Mouse (Mus musculus) retina, adult 2 months (tissue): ENCODE results near the gene Tspan5.

Experiments used
- DNase-seq: peaks from one replicate; pipeline ENCODE4 v3.0.0-alpha.2; 2012; ENCODE audit warnings: low read depth, low spot score

Tspan5 gene

DNA sequence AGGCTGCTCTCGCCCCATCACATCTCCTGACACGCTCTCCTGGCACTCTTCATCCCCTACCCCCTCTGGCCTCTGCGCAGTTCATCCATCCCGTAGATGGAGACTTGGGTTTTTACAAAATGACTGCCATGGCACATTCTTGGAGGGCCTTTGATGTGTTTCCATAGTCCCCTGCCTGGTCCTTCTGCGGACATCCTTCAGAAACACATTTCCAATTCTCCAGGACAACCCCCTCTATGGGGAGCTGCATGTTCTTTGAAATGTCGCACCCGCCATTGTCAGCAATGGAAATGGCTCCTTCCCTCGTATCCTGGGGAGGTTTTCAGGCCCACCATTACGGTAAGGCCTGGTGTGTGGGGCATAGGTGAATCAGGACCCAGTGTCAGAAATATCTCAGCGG is 134.4 kb downstream of the Tspan5 start:
- DNase-seq = no peak

GRCm38 (mm10) chr3:138876931-138877361 is 135.0 kb downstream of the Tspan5 start:
- DNase-seq = no peak

DNA sequence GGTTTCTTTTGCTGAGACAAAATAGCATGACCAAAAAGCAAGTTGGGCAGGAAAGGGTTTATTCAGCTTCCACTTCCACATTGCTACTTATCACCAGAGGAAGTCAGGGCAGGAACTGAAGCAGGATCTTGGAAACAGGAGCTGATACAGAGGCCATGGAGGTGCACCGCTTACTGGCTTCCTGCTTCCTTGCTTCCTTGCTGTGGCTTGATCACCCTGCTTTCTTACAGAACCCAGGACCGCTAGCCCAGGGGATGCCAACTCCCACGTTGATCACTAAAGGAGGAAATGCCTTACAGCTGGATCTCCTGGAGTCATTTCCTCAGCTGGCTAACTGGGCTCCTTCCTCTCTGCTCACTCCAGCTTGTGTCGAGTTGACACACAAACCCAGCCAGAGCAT is 135.7 kb downstream of the Tspan5 start:
- DNase-seq = no peak

DNA sequence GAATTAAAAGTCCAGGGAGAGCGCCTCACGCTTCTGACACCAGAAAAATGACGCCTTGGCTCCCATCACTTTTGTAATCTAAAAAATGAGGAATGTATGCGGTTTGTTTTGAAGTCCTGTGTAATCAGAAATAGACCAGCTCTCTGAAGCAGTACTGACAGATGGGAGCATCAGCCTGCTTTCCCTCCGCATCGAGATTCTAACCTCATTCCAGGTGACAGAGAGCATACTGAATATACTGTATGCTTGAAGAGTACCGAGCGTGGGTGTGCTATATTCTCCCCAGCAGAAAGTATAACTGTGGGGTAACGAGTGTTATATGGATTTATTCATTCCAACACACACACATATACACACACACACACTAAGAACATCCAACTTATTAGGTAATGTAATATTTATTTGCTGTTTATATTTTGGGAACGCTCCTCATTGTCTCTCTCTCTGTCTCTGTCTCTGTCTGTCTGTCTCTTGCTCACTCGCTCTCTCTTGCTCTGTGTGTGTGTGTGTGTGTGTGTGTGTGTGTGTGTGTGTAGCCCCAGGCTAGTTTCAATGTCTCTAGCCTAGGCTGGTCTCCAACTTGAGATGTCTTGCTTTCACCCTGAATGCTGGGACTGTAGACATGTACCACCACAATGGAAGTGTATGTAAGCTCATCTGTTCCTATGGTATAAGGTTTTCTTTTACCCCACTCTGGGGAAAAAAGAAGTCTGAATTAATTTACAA is 139.2 kb downstream of the Tspan5 start:
- no peak for DNase-seq

DNA sequence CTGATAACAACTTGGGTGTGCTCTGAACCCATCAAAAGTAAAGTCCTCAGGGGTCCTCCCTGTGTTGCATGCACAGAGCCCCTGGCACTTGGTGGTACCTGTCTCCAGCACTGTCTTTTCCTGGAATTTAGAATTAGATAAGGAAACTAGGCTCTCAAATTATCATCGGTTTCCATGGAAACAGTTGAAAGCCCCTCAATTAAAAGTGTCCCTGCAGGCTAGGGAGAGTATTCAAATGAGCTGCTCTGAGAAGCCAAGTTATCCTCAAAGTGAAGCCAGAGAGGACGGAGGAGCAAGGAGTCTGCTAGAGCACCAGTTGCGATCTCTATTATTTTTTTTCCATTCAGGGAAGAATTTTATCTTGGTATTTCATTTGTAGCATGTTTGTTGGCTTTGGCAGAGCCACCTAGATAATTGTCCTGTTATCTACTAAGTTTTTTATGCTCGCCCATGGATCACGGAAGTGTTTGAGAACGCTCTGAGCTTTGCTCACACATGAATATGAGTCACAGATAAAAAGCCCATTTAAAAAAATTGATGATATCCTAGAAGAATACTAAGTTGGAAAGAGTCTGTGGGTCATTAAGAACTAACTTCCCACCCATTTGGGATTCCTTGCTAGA is 139.8 kb downstream of the Tspan5 start:
- DNase-seq = no peak

- DNase-seq = no peak
Observed at GRCm38 (mm10) chr3:138886121-138886520, 144.1 kb downstream of the Tspan5 start.

GRCm38 (mm10) chr3:138889214-138889613 is 147.2 kb downstream of the Tspan5 start:
- no peak for DNase-seq

- no peak for DNase-seq
Observed at GRCm38 (mm10) chr3:138889769-138890295, 147.8 kb downstream of the Tspan5 start.

GRCm38 (mm10) chr3:138893520-138893919 is 151.5 kb downstream of the Tspan5 start:
- DNase-seq = peak; percentile 15

GRCm38 (mm10) chr3:138897500-138897899 is 155.5 kb downstream of the Tspan5 start:
- DNase-seq = no peak

- no peak for DNase-seq
Observed at GRCm38 (mm10) chr3:138898055-138898454, 156.1 kb downstream of the Tspan5 start.

GRCm38 (mm10) chr3:138900571-138901141 is 158.7 kb downstream of the Tspan5 start:
- DNase-seq = no peak

GRCm38 (mm10) chr3:138905678-138906077 is 163.7 kb downstream of the Tspan5 start:
- no peak for DNase-seq

DNA sequence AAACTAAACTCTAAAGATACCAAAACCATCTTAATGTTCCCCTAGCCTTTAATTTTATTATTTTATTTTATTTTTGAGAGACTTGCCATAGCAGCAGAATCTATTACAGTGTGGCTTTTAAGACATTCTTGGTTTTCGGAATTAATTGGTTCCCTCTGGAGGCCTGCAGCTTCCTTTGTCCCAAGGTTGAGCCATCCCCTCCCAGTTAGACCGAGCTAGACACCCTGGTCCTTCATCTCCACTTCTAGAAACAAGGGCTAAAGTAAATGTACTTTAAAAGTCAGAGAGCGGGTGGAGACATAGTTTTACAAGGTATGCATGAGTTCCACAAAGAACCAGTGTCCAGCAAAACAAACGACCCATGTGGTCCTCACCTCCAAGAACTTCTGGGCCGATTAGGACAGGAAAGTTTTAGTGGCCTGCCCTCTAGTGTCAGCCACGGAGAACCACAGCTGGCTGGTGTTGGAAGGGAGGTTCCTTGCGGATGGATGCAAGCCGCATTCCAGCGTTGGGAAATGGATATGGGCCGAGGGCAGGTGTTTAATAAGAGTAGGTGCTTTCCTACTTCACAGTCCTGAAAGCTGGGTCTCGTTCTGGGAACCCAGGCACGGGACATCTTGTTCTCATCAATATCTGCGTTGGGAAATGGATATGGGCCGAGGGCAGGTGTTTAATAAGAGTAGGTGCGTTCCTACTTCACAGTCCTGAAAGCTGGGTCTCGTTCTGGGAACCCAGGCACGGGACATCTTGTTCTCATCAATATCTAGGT is 164.3 kb downstream of the Tspan5 start:
- DNase-seq = peak; percentile 56

DNA sequence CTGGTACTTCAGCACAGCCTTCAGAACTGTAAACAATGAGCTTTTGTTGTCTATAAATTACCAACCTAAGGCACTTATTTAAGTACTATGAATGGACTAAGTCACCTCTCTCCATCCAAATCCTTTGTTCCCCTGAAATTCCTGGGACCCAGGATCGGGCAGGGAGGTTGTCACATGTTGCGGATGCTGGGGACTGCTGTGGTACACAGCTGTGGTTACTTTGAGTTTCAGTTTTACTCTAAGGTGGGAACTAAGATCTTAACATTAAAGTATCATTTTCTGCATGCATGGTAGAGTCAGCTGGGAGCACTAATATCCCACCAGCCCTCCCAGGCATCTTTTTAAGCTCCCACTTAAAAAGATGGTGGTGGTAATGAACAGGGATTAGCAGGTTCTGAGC is 167.3 kb downstream of the Tspan5 start:
- DNase-seq = no peak

- DNase-seq = no peak
Observed at GRCm38 (mm10) chr3:138912504-138912903, 170.5 kb downstream of the Tspan5 start.

GRCm38 (mm10) chr3:138914626-138915288 is 172.8 kb downstream of the Tspan5 start:
- DNase-seq = no peak

DNA sequence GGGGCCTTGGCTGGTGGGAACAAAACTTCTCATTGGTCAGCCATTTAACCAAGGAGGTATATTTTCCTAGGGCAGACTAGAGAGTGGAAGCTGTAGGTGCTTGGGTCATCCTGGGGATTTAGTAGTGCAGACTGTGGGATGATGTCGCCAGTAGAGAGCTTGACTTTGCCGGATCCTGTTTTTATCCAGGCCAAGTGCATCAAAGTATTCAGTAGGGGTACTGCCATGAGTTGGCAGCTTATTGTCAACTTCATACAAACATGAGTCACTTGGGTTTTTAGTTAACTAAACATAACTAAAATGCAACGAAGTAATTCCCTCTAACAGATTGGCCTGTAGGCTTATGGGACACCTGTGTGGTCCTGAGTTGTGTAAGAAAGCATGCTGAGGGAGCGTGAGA is 174.6 kb downstream of the Tspan5 start:
- DNase-seq = no peak

GRCm38 (mm10) chr3:138917016-138917415 is 175.0 kb downstream of the Tspan5 start:
- no peak for DNase-seq

DNA sequence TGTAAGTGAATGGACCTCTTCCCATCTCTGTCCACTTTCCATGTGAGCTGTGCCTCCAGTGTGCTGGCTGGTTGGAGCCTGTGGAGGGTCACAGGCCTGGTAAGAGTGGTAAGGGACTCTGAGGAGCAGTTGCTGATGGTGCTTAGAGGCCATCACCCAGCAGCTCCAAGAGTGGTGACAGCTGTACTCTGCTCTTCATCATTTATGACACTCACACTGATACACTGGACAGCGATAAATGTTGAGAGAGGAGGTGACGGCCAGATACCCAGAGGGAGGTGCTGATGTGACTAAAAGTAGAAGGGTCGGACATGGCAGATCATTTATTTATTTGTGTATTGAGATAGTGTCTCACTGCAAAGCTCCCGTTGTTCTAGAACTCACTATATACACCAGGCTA is 176.2 kb downstream of the Tspan5 start:
- DNase-seq = no peak

DNA sequence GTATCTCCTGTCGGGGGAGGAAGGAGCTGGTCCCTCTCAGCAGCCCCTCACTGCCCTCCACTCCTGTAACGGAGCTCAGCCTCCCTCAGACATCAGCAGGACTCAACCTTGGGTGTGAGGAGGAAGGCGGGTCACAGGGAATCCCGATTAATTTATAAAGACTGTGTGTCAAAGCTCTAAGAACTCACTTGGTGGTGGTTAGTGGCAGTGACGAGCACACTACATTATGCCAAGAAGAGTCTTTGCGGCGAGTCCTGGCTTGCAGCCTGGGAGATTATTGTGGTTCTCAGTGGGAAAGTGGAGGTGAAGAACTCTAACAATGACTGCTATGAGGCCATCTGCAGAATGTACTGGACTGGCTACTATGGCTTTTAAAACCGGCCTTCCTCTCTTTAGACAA is 184.2 kb downstream of the Tspan5 start:
- DNase-seq = no peak
